Mouse (Mus musculus): Measurements from ENCODE around the gene 2210011C24Rik.

DNA sequence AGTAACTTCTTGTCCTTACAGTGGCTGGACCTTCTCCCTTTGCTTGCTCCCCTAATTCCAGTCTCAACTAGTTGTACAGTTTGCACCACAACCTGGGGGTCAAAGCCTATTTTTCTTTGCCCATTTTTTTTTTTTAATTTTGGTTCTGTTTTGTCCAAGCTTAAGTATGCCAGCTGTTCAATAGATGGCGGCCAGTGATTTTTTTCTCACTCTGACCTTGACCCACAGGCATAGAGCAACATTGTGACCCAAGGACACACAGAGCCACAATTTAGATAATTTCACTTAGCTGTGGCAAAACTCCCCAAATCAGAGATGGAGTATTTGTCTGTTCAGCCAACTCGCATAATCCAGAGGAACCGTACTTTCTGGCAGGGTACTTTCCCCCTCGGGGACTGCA, 40.9 kb downstream of the 2210011C24Rik start:
- no peak for TF ChIP-seq POLR2A (IDR thresholded peaks at IDR 0.05; ENCODE audit: insufficient read length, low read depth)
- TF ChIP-seq CEBPB (IDR thresholded peaks at IDR 0.05; ENCODE audit: insufficient read depth, poor library complexity, severe bottlenecking), result no peak
- no peak for TF ChIP-seq USF1 (IDR thresholded peaks at IDR 0.05; ENCODE audit: low read depth)
- TF ChIP-seq E2F4 (IDR thresholded peaks at IDR 0.05; ENCODE audit: insufficient read depth), result no peak
- no peak for TF ChIP-seq MYOD1 (IDR thresholded peaks at IDR 0.05; ENCODE audit: control insufficient read depth in 1 of 3, insufficient read length in 2 of 3, low read depth in 2 of 3)
- no peak for TF ChIP-seq TCF12 (IDR thresholded peaks at IDR 0.05; ENCODE audit: insufficient read depth, poor library complexity, severe bottlenecking)
- no peak for TF ChIP-seq REST (IDR thresholded peaks at IDR 0.05; ENCODE audit: insufficient read depth, insufficient read length)
- no peak for TF ChIP-seq TCF3 (IDR thresholded peaks at IDR 0.05; ENCODE audit: insufficient read length, low read depth)
- no peak for TF ChIP-seq MAX (IDR thresholded peaks at IDR 0.05; ENCODE audit: low read depth)
